Mouse (Mus musculus) cerebellum, adult 2 months (tissue): ENCODE results near the gene Farsb.

Experiments used
- CTCF ChIP-seq: fragments of 200-500 bp; IDR thresholded peaks from 2 replicates; pipeline ENCODE4 v1.5.1; 2011; ENCODE audit warnings: low read depth, mild to moderate bottlenecking, control low read depth, low read length, moderate library complexity, borderline replicate concordance; ENCODE audit not compliant: insufficient read depth
- POLR2A ChIP-seq: fragments of 200-500 bp; IDR thresholded peaks from 2 replicates; pipeline ENCODE4 v1.6.1; 2011; ENCODE audit warnings: low read length, control low read depth, borderline replicate concordance; ENCODE audit not compliant: insufficient read depth

DNA sequence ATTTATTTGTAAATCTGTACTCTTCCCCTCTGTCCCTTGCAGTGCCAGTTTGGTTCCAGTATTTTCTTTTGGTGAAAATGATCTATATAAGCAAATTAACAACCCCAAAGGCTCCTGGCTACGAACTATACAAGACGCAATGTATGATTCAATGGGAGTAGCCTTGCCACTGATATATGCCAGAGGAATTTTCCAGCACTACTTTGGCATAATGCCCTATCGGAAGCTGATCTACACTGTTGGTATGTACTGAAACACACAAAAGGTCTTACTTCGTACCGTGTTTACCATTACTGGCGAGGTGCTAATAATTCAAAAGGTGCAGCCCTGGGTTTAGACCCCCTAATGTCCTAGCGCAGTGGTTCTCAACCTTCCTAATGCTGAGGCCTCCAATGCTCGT lies 40.3 kb upstream of the Farsb start:
- no peak for TF ChIP-seq CTCF
- TF ChIP-seq POLR2A: no peak
